Mouse (Mus musculus) olfactory bulb, adult 2 months (tissue): ENCODE data around the gene Lrba.

Experiments used
- CTCF ChIP-seq: fragments of 200-500 bp; IDR thresholded peaks from 2 replicates; pipeline ENCODE4 v1.5.1; 2012; ENCODE audit warnings: low read depth, mild to moderate bottlenecking, low read length, moderate library complexity; ENCODE audit not compliant: insufficient read depth
- POLR2A ChIP-seq: fragments of 200-500 bp; IDR thresholded peaks from 2 replicates; pipeline ENCODE4 v1.6.1; 2012; ENCODE audit warnings: mild to moderate bottlenecking, low read depth, low read length, moderate library complexity; ENCODE audit not compliant: insufficient read depth

DNA sequence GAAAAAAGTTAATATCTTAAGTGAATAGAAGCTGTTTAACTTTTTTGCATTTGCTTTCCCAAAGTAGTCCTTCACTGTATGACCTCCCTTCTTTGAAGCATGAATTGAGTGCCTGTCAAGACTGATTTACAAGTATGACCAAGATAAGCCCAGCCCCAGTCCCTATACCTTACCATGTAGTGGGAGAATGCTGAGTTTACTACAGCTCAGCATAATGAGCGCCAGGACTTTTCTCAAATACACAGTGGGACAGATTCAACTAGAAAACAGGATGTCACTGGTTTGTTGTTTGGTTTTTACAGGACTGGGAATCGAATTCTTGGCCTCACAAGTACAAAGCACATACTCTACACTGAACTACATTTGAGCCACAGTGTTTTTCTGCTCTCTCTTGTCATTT, 490.0 kb downstream of the Lrba start:
- TF ChIP-seq POLR2A (no peak), CTCF (no peak)
